In the genomic region with DNA sequence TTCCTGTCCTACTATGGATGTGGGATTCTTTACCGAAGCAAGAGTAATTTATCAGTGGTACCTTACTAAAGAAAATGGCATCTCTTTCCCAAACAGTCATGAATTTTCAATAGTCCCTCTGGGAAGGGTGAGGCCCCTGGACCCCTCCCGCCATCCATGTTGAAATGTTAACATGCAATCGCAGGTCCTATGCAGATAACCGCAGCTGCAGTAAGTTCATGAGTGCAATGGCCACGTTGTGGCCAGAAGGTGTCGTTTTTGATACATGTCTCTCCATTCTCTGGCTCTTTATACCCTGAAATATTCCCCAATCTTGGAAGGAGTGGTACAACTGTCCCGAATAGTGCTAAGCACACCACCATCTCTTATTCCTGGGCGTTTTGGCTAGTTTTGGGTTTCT, we compare ENCODE assay signal across 8 mouse cellular contexts. TPM values are rescaled to one million over a fixed set of nuclear protein-coding genes. Genes with fewer than 3 reads are reported as not detected.
DNase-seq lines count a peak whose midpoint lies in the region; ATAC-seq and TF ChIP-seq lines count a peak whose summit lies in the region.

No protein-coding gene starts in this region.

- DNase-seq in heart, postnatal 36 days, result no peak
- peak; percentile 56 for DNase-seq in ZHBTc4 (ENCODE audit: low read depth, low spot score)
- DNase-seq in hindbrain, embryonic 10.5 days (ENCODE audit: low spot score), result peak; percentile 23
- no peak for DNase-seq in liver, postnatal 0 days
- DNase-seq in frontal cortex, postnatal 14 days (ENCODE audit: low spot score in 2 of 2), result no peak
- DNase-seq in spleen, postnatal 14 days (ENCODE audit: low spot score in 2 of 2), result no peak
- DNase-seq in adrenal gland, adult 18-20 months (ENCODE audit: low spot score in 2 of 2), result no peak

- peaks cover 30% of the 10 kb centered on the region for H3K36me3 ChIP-seq in heart, embryonic 14.5 days (ENCODE audit: control insufficient read depth, insufficient read depth, low read length)
- H3K36me3 ChIP-seq in hindbrain, embryonic 10.5 days, result peaks cover 29% of the 10 kb centered on the region
- peaks cover 24% of the 10 kb centered on the region for H3K36me3 ChIP-seq in liver, postnatal 0 days (replicated peaks; ENCODE audit: insufficient read depth, low read length)

- H3K4me3 ChIP-seq in heart, embryonic 14.5 days (ENCODE audit: control insufficient read depth in 1 of 2, insufficient read depth in 1 of 2, low read depth in 1 of 2, low read length in 2 of 2), result peak overlapping the region; percentile 84 to 91; a peak in 3 of 4 replicates
- peak overlapping the region; percentile 92 for H3K4me3 ChIP-seq in hindbrain, embryonic 10.5 days
- peak overlapping the region; percentile 88 for H3K4me3 ChIP-seq in liver, postnatal 0 days (ENCODE audit: low read depth, low read length)

- intact Hi-C loops in heart, postnatal 36 days (cut with DNase I), result loop anchor here (10.0 kb wide), 1 partner anchor 210 kb away; no protein-coding TSS in a partner anchor

- no peak overlapping the region for H3K27ac ChIP-seq in heart, embryonic 14.5 days (replicated peaks in 1 of 2; ENCODE audit: control insufficient read depth in 1 of 2, insufficient read depth in 1 of 2, low read depth in 2 of 2, low read length in 2 of 2)
- peak overlapping the region; percentile 100 for H3K27ac ChIP-seq in hindbrain, embryonic 10.5 days
- H3K27ac ChIP-seq in liver, postnatal 0 days (ENCODE audit: low read depth), result 0 out of 2 replicates have a peak overlapping the region, but pooled peaks have one; percentile 99

- WGBS in heart, embryonic 14.5 days, result 50% methylated on average over 8 of the region's 8 CpGs
- WGBS in hindbrain, embryonic 10.5 days, result 54% methylated on average over 8 of the region's 8 CpGs
- WGBS in liver, postnatal 0 days (ENCODE audit: insufficient replicate concordance), result 49% methylated on average over 8 of the region's 8 CpGs

- no peaks in the 10 kb centered on the region for H3K27me3 ChIP-seq in heart, embryonic 14.5 days (ENCODE audit: control insufficient read depth, insufficient read depth, low read length)
- H3K27me3 ChIP-seq in hindbrain, embryonic 10.5 days (ENCODE audit: insufficient read depth, poor library complexity, severe bottlenecking), result no peaks in the 10 kb centered on the region
- H3K27me3 ChIP-seq in liver, postnatal 0 days (ENCODE audit: insufficient read depth, low read length), result no peaks in the 10 kb centered on the region

- TF ChIP-seq CTCF in liver, postnatal 0 days (IDR thresholded peaks at IDR 0.05; ENCODE audit: low read depth), result peak; percentile 35

- no peak for ATAC-seq in heart, embryonic 14.5 days (ENCODE audit: insufficient number of reproducible peaks, insufficient read depth, low FRiP score, low read depth)
- ATAC-seq in liver, postnatal 0 days, result no peak

- peak overlapping the region; percentile 94; the same call in 1 of the 2 replicates for H3K9ac ChIP-seq in heart, embryonic 14.5 days (ENCODE audit: low read length)
- H3K9ac ChIP-seq in liver, postnatal 0 days (replicated peaks), result no peak overlapping the region

- peaks cover 0 to 17% of the 10 kb centered on the region in 2 experiments; a peak in 2 of 4 replicates for H3K4me1 ChIP-seq in heart, embryonic 14.5 days (ENCODE audit: control insufficient read depth in 2 of 2, insufficient read depth in 2 of 2, low read length in 2 of 2)
- peaks cover 23% of the 10 kb centered on the region for H3K4me1 ChIP-seq in hindbrain, embryonic 10.5 days (replicated peaks)
- peaks cover 19% of the 10 kb centered on the region for H3K4me1 ChIP-seq in liver, postnatal 0 days (ENCODE audit: insufficient read depth)

- TF ChIP-seq EP300 in liver, postnatal 0 days (IDR thresholded peaks at IDR 0.05; ENCODE audit: low read depth), result no peak

- peak overlapping the region; percentile 90 for H3K4me2 ChIP-seq in heart, embryonic 14.5 days (ENCODE audit: low read length)
- peak overlapping the region; percentile 94 for H3K4me2 ChIP-seq in liver, postnatal 0 days (ENCODE audit: low read depth, low read length)

- no peaks in the 10 kb centered on the region for H3K9me3 ChIP-seq in heart, embryonic 14.5 days (ENCODE audit: control insufficient read depth, low read length)
- H3K9me3 ChIP-seq in hindbrain, embryonic 10.5 days, result no peaks in the 10 kb centered on the region
- H3K9me3 ChIP-seq in liver, postnatal 0 days (ENCODE audit: low read length), result no peaks in the 10 kb centered on the region

RNA-seq across cellular contexts. Expression of a gene that starts 0.8 kb away (rescaled TPM):
- 48.0 and 52.1 TPM in 2 replicates for polyA plus RNA-seq in heart, embryonic 14.5 days (2014; fragmentation: Nextera tagmentation; extraction: Ambion mirVana)
- total RNA-seq in heart, postnatal 36 days (2021), result 10 to 100 TPM; 28.3 to 28.8 TPM
- 112 and 114 TPM in 2 replicates for polyA plus RNA-seq in hindbrain, embryonic 10.5 days (2016; fragmentation: Nextera tagmentation; extraction: Ambion mirVana)
- polyA plus RNA-seq in liver, postnatal 0 days (2015; fragmentation: Nextera tagmentation; extraction: Ambion mirVana), result 31.2 and 32.2 TPM in 2 replicates
- 10 to 100 TPM; 34.5 to 43.1 TPM for total RNA-seq in adrenal gland, adult 18-20 months (2021)

RNA-seq across cellular contexts. Expression of a gene that starts 13.4 kb away (rescaled TPM):
- not detected in 2 replicates for polyA plus RNA-seq in heart, embryonic 14.5 days (2014; fragmentation: Nextera tagmentation; extraction: Ambion mirVana)
- total RNA-seq in heart, postnatal 36 days (2021), result not detected
- polyA plus RNA-seq in hindbrain, embryonic 10.5 days (2016; fragmentation: Nextera tagmentation; extraction: Ambion mirVana), result not detected in 2 replicates
- polyA plus RNA-seq in liver, postnatal 0 days (2015; fragmentation: Nextera tagmentation; extraction: Ambion mirVana), result not detected in 2 replicates
- total RNA-seq in adrenal gland, adult 18-20 months (2021), result not detected

RNA-seq across cellular contexts. Expression of a gene that starts 57.0 kb away (rescaled TPM):
- 106 and 110 TPM in 2 replicates for polyA plus RNA-seq in heart, embryonic 14.5 days (2014; fragmentation: Nextera tagmentation; extraction: Ambion mirVana)
- 100 to 1,000 TPM; 148 to 201 TPM for total RNA-seq in heart, postnatal 36 days (2021)
- 8.7 and 16.7 TPM in 2 replicates for polyA plus RNA-seq in hindbrain, embryonic 10.5 days (2016; fragmentation: Nextera tagmentation; extraction: Ambion mirVana)
- 542 and 556 TPM in 2 replicates for polyA plus RNA-seq in liver, postnatal 0 days (2015; fragmentation: Nextera tagmentation; extraction: Ambion mirVana)
- 100 to 1,000 TPM; 173 to 444 TPM for total RNA-seq in adrenal gland, adult 18-20 months (2021)

Comparison
In these comparisons a context has a peak if more than half of its experiments do, and no peak if none do; other contexts are left out.
1. H3K27ac ChIP-seq: peak in hindbrain, embryonic 10.5 days (single experiment) and liver, postnatal 0 days (single experiment); none in heart, embryonic 14.5 days (0 of 2).
2. DNase-seq: peak in ZHBTc4 (single experiment) and hindbrain, embryonic 10.5 days (single experiment); none in heart, postnatal 36 days (0 of 2), liver, postnatal 0 days (single experiment), frontal cortex, postnatal 14 days (0 of 2), spleen, postnatal 14 days (0 of 2) and adrenal gland, adult 18-20 months (0 of 2).
3. Peak in every context shown above with its lines, with median percentiles within 50 percentile points of each other: H3K4me3 ChIP-seq.